Mouse (Mus musculus) neural tube, embryonic 13.5 days (tissue): Measurements from ENCODE around the gene Jak1. TPM values are rescaled to one million over a fixed set of nuclear protein-coding genes. Genes with fewer than 3 reads are reported as not detected.

ENCODE experiments used
- ATAC-seq: fragments of 200-750 bp; cut with Nextera tagmentation; 2 replicates; pipeline ENCODE4 v1.8.0; 2017; ENCODE audit warnings: low read depth, mild to moderate bottlenecking, moderate TSS enrichment, moderate library complexity
- H3K27ac ChIP-seq: fragments of 300-500 bp; sonication (generic); replicated peaks from 2 replicates; pipeline ENCODE4 v1.5.1; 2015; ENCODE audit warnings: moderate library complexity, mild to moderate bottlenecking, inconsistent platforms
- H3K27me3 ChIP-seq: fragments of 300-500 bp; sonication (generic); 2 replicates; pipeline ENCODE4 v1.6.1; 2015; ENCODE audit warnings: mild to moderate bottlenecking, inconsistent platforms
- H3K36me3 ChIP-seq: fragments of 300-500 bp; sonication (generic); 2 replicates; pipeline ENCODE4 v1.6.1; 2015; ENCODE audit warnings: mild to moderate bottlenecking, inconsistent platforms
- H3K4me1 ChIP-seq: fragments of 300-500 bp; sonication (generic); replicated peaks from 2 replicates; pipeline ENCODE4 v1.6.1; 2015; ENCODE audit warnings: inconsistent platforms
- H3K4me2 ChIP-seq: fragments of 300-500 bp; sonication (generic); 2 replicates; pipeline ENCODE4 v1.6.1; 2015; ENCODE audit warnings: inconsistent platforms, mild to moderate bottlenecking, moderate library complexity
- H3K4me3 ChIP-seq: fragments of 300-500 bp; sonication (generic); 2 replicates; pipeline ENCODE4 v1.5.1; 2015; ENCODE audit warnings: mild to moderate bottlenecking, inconsistent platforms
- H3K9ac ChIP-seq: fragments of 300-500 bp; sonication (generic); 2 replicates; pipeline ENCODE4 v1.6.1; 2015; ENCODE audit warnings: moderate library complexity, mild to moderate bottlenecking, inconsistent platforms
- H3K9me3 ChIP-seq: fragments of 300-500 bp; sonication (generic); 2 replicates; pipeline ENCODE4 v1.6.1; 2016; ENCODE audit warnings: inconsistent platforms
- WGBS: fragments of 180-500 bp; shearing (Covaris S2); methylation state at CpG from one replicate; pipeline ENCODE4 v1.1.7; 2015; 5-methylcytosine and 5-hydroxymethylcytosine counted together
- polyA plus RNA-seq: library from polyadenylated mRNA; unstranded; fragments of >200 nt; fragmentation: Nextera tagmentation; extraction: Ambion mirVana; gene quantifications from 2 replicates; pipeline ENCODE4 v1.2.1, GENCODE M21; 2015

Gene Jak1
- polyA plus RNA-seq, 1 experiment from 2014 or later, result 68.7 TPM

GRCm38 (mm10) chr4:101196407-101196806, 68.7 kb downstream of the Jak1 start:
- Histone ChIP-seq H3K9ac (no peak overlapping the region), H3K4me3 (no peak overlapping the region), H3K4me2 (no peak overlapping the region), H3K36me3 (no peaks in the 10 kb centered on the region), H3K4me1 (peaks cover 17% of the 10 kb centered on the region), H3K27ac (no peak overlapping the region), H3K27me3 (no peaks in the 10 kb centered on the region), H3K9me3 (no peaks in the 10 kb centered on the region)
- WGBS, result 82% methylated on average over 2 of the region's 2 CpGs
- ATAC-seq, result no peak

GRCm38 (mm10) chr4:101194170-101194569, 70.9 kb downstream of the Jak1 start:
- no peaks in the 10 kb centered on the region for H3K27me3 ChIP-seq
- 91% methylated on average over 1 of the region's 1 CpGs for WGBS
- no peaks in the 10 kb centered on the region for H3K36me3 ChIP-seq
- no peak for ATAC-seq
- no peak overlapping the region for H3K27ac ChIP-seq
- no peak overlapping the region for H3K4me2 ChIP-seq
- no peak overlapping the region for H3K4me3 ChIP-seq
- no peaks in the 10 kb centered on the region for H3K9me3 ChIP-seq
- H3K4me1 ChIP-seq, result peaks cover 17% of the 10 kb centered on the region
- no peak overlapping the region for H3K9ac ChIP-seq

- Histone ChIP-seq H3K4me2 (no peak overlapping the region), H3K4me1 (peaks cover 2% of the 10 kb centered on the region; the same call in 1 of the 2 replicates), H3K27me3 (no peaks in the 10 kb centered on the region), H3K27ac (no peak overlapping the region), H3K36me3 (peaks cover 12% of the 10 kb centered on the region; the same call in 1 of the 2 replicates), H3K9ac (no peak overlapping the region), H3K9me3 (no peaks in the 10 kb centered on the region), H3K4me3 (no peak overlapping the region)
- ATAC-seq, result no peak
- WGBS, result 94% methylated on average over 5 of the region's 5 CpGs
Observed at GRCm38 (mm10) chr4:101192241-101192976, 72.7 kb downstream of the Jak1 start.

GRCm38 (mm10) chr4:101187381-101187780, 77.7 kb downstream of the Jak1 start:
- Histone ChIP-seq H3K4me1 (no peaks in the 10 kb centered on the region), H3K27me3 (no peaks in the 10 kb centered on the region), H3K36me3 (peaks cover 23% of the 10 kb centered on the region), H3K4me2 (no peak overlapping the region), H3K4me3 (no peak overlapping the region), H3K9ac (no peak overlapping the region), H3K27ac (no peak overlapping the region), H3K9me3 (no peaks in the 10 kb centered on the region)
- ATAC-seq, result no peak
- WGBS, result 85% methylated on average over 4 of the region's 4 CpGs

- H3K27me3 ChIP-seq, result no peaks in the 10 kb centered on the region
- 90% methylated on average over 5 of the region's 5 CpGs for WGBS
- H3K27ac ChIP-seq, result no peak overlapping the region
- no peaks in the 10 kb centered on the region for H3K9me3 ChIP-seq
- H3K4me3 ChIP-seq, result no peak overlapping the region
- H3K36me3 ChIP-seq, result peaks cover 26% of the 10 kb centered on the region
- ATAC-seq, result no peak
- H3K4me2 ChIP-seq, result no peak overlapping the region
- no peaks in the 10 kb centered on the region for H3K4me1 ChIP-seq
- H3K9ac ChIP-seq, result no peak overlapping the region
Observed at GRCm38 (mm10) chr4:101186591-101186990, 78.5 kb downstream of the Jak1 start.

GRCm38 (mm10) chr4:101185216-101185615, 79.9 kb downstream of the Jak1 start:
- H3K4me3 ChIP-seq, result no peak overlapping the region
- no peak overlapping the region for H3K9ac ChIP-seq
- H3K27me3 ChIP-seq, result no peaks in the 10 kb centered on the region
- no peaks in the 10 kb centered on the region for H3K9me3 ChIP-seq
- ATAC-seq, result no peak
- WGBS, result 67% methylated on average over 3 of the region's 3 CpGs
- H3K4me2 ChIP-seq, result no peak overlapping the region
- no peak overlapping the region for H3K27ac ChIP-seq
- H3K36me3 ChIP-seq, result peaks cover 29% of the 10 kb centered on the region
- H3K4me1 ChIP-seq, result no peaks in the 10 kb centered on the region

GRCm38 (mm10) chr4:101182603-101183011, 82.5 kb downstream of the Jak1 start:
- Histone ChIP-seq H3K27ac (no peak overlapping the region), H3K36me3 (peaks cover 18% of the 10 kb centered on the region)
- whole genome bisulfite sequencing, result 70% methylated on average over 8 of the region's 9 CpGs

GRCm38 (mm10) chr4:101180681-101181080, 84.4 kb downstream of the Jak1 start:
- Histone ChIP-seq H3K27me3 (no peaks in the 10 kb centered on the region), H3K4me2 (no peak overlapping the region), H3K9me3 (no peaks in the 10 kb centered on the region), H3K36me3 (peaks cover 26% of the 10 kb centered on the region), H3K9ac (no peak overlapping the region), H3K4me3 (no peak overlapping the region), H3K27ac (no peak overlapping the region), H3K4me1 (no peaks in the 10 kb centered on the region)
- no peak for ATAC-seq
- WGBS, result 77% methylated on average over 5 of the region's 5 CpGs

More at GRCm38 (mm10) chr4:101182603-101183011, 82.5 kb downstream of the Jak1 start:
- Histone ChIP-seq H3K9me3 (no peaks in the 10 kb centered on the region), H3K4me2 (no peak overlapping the region), H3K9ac (no peak overlapping the region), H3K4me1 (no peaks in the 10 kb centered on the region), H3K27me3 (no peaks in the 10 kb centered on the region), H3K4me3 (no peak overlapping the region)
- no peak for ATAC-seq

- Histone ChIP-seq H3K4me2 (no peak overlapping the region), H3K27me3 (no peaks in the 10 kb centered on the region), H3K27ac (no peak overlapping the region), H3K9ac (no peak overlapping the region), H3K9me3 (no peaks in the 10 kb centered on the region), H3K4me1 (no peaks in the 10 kb centered on the region), H3K36me3 (peaks cover 28% of the 10 kb centered on the region), H3K4me3 (no peak overlapping the region)
- 77% methylated on average over 6 of the region's 6 CpGs for WGBS
- no peak for ATAC-seq
Observed at GRCm38 (mm10) chr4:101179836-101180235, 85.2 kb downstream of the Jak1 start.

GRCm38 (mm10) chr4:101179076-101179475, 86.0 kb downstream of the Jak1 start:
- Histone ChIP-seq H3K27ac (no peak overlapping the region), H3K4me3 (no peak overlapping the region)
- 57% methylated on average over 5 of the region's 5 CpGs for WGBS

GRCm38 (mm10) chr4:101177796-101178195, 87.3 kb downstream of the Jak1 start:
- Histone ChIP-seq H3K27me3 (no peaks in the 10 kb centered on the region), H3K4me2 (no peak overlapping the region), H3K27ac (no peak overlapping the region), H3K4me3 (no peak overlapping the region), H3K9me3 (no peaks in the 10 kb centered on the region), H3K4me1 (no peaks in the 10 kb centered on the region), H3K36me3 (peaks cover 37% of the 10 kb centered on the region), H3K9ac (no peak overlapping the region)
- 73% methylated on average over 3 of the region's 3 CpGs for WGBS
- no peak for ATAC-seq

More at GRCm38 (mm10) chr4:101179076-101179475, 86.0 kb downstream of the Jak1 start:
- no peaks in the 10 kb centered on the region for H3K27me3 ChIP-seq
- H3K9ac ChIP-seq, result no peak overlapping the region
- H3K4me2 ChIP-seq, result no peak overlapping the region
- no peak for ATAC-seq
- no peaks in the 10 kb centered on the region for H3K4me1 ChIP-seq
- peaks cover 32% of the 10 kb centered on the region for H3K36me3 ChIP-seq
- H3K9me3 ChIP-seq, result no peaks in the 10 kb centered on the region

- 87% methylated on average over 6 of the region's 6 CpGs for WGBS
Observed at GRCm38 (mm10) chr4:101176123-101176522, 89.0 kb downstream of the Jak1 start.

More at GRCm38 (mm10) chr4:101176123-101176522, 89.0 kb downstream of the Jak1 start:
- Histone ChIP-seq H3K27me3 (no peaks in the 10 kb centered on the region), H3K4me2 (no peak overlapping the region), H3K4me1 (no peaks in the 10 kb centered on the region), H3K4me3 (no peak overlapping the region), H3K9ac (no peak overlapping the region), H3K27ac (no peak overlapping the region), H3K36me3 (peaks cover 37% of the 10 kb centered on the region), H3K9me3 (no peaks in the 10 kb centered on the region)
- no peak for ATAC-seq
